Mouse (Mus musculus) forebrain, embryonic 10.5 days (tissue): ENCODE measurements at regions not wholly inside any gene's neighbourhood (a gene's known extent, or its start where the extent isn't known, plus 50 kb on each side); places are given as distances from the start of the nearest gene placed in this dataset.

Experiments used
- DNase-seq: peaks from one replicate; pipeline ENCODE4 v3.0.0-alpha.2; 2017; ENCODE audit warnings: low spot score; ENCODE audit errors: extremely low spot score
- H3K27ac ChIP-seq: fragments of 300-500 bp; sonication (generic); 2 replicates; pipeline ENCODE4 v1.5.1; 2016; ENCODE audit warnings: mild to moderate bottlenecking
- H3K27me3 ChIP-seq: fragments of 300-500 bp; sonication (generic); 2 replicates; pipeline ENCODE4 v1.6.1; 2016; ENCODE audit warnings: mild to moderate bottlenecking; ENCODE audit not compliant: poor library complexity, severe bottlenecking
- H3K36me3 ChIP-seq: fragments of 300-500 bp; sonication (generic); replicated peaks from 2 replicates; pipeline ENCODE4 v1.6.1; 2016; ENCODE audit warnings: mild to moderate bottlenecking, moderate library complexity
- H3K4me1 ChIP-seq: fragments of 300-500 bp; sonication (generic); 2 replicates; pipeline ENCODE4 v1.6.1; 2016
- H3K4me3 ChIP-seq: fragments of 300-500 bp; sonication (generic); 2 replicates; pipeline ENCODE4 v1.5.1; 2016; ENCODE audit warnings: mild to moderate bottlenecking, moderate library complexity
- H3K9me3 ChIP-seq: fragments of 300-500 bp; sonication (generic); 2 replicates; pipeline ENCODE4 v1.6.1; 2016; ENCODE audit warnings: mild to moderate bottlenecking, moderate library complexity
- WGBS: fragments of 180-500 bp; shearing (Covaris S2); methylation state at CpG from one replicate; pipeline ENCODE4 v1.1.7; 2016; 5-methylcytosine and 5-hydroxymethylcytosine counted together

DNA sequence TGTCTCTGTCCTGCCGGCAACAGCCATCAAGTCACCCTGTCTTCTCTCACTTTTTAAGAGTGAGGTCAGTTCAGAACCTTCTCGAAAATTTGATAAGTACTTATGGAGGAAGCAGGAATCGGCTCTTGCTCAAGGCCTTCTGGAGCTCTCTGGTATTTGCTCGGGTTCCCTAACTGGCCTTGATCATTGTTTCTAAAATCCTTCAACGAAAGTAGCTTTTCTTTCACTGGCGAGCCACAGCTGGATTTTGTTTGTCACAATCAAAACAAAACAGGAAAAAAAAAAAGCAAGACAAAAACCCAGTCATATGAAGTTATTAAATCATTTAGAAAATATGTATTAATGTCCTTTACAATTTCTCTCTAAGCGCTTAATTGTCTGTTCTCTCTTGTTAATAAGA lies 156.6 kb upstream of the Tex13c2 start:
- H3K4me1 ChIP-seq: no peaks in the 10 kb centered on the region
- H3K27me3 ChIP-seq: no peaks in the 10 kb centered on the region
- no peak overlapping the region for H3K4me3 ChIP-seq
- no peaks in the 10 kb centered on the region for H3K9me3 ChIP-seq
- 84% methylated on average over 7 of the region's 7 CpGs for WGBS
- no peaks in the 10 kb centered on the region for H3K36me3 ChIP-seq
- no peak overlapping the region for H3K27ac ChIP-seq
- DNase-seq: no peak

DNA sequence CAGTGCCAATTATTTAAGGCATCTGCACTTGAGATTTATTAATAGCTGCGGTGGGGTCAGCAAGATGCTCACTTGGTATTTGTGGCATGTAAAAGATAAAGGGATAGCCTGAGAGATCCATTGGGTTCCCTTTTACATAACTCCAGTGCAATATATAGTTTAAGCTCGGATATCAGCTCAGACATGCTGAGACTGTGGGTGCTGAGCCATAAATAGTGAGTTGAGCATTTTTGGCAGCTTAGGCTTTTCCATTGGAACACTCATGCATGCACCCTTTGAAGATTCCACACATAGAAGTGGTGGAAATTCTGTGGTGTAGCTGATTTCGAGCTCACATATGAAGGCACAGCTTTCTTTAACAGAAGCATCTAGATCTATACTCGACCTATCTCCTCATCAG lies 155.9 kb upstream of the Tex13c2 start:
- H3K4me3 ChIP-seq: no peak overlapping the region
- H3K4me1 ChIP-seq: no peaks in the 10 kb centered on the region
- H3K9me3 ChIP-seq: no peaks in the 10 kb centered on the region
- WGBS: 78% methylated on average over 4 of the region's 4 CpGs
- H3K27ac ChIP-seq: no peak overlapping the region
- no peaks in the 10 kb centered on the region for H3K36me3 ChIP-seq
- DNase-seq: no peak
- no peaks in the 10 kb centered on the region for H3K27me3 ChIP-seq

DNA sequence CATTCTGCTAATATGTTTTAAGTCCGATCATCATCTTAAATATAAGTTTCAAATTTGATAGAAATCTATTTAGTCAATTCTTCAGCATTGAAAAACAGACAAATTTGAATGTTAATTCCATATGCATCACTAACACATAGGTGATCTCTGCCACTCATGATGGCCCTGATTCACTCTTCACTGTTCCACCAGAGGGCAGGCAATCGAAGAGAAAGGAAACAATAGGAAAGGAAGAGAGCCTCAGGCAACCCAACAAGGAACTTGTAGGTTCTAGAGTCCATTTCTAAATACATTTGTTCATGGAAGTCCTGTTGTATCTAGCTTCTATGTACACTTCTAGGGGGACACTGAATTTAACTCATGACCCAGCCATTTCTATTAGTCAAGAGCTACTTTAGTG lies 154.7 kb upstream of the Tex13c2 start:
- no peak for DNase-seq
- H3K4me1 ChIP-seq: no peaks in the 10 kb centered on the region
- H3K9me3 ChIP-seq: no peaks in the 10 kb centered on the region
- 86% methylated on average over 2 of the region's 2 CpGs for WGBS
- H3K36me3 ChIP-seq: no peaks in the 10 kb centered on the region
- H3K4me3 ChIP-seq: no peak overlapping the region
- H3K27me3 ChIP-seq: no peaks in the 10 kb centered on the region
- no peak overlapping the region for H3K27ac ChIP-seq

DNA sequence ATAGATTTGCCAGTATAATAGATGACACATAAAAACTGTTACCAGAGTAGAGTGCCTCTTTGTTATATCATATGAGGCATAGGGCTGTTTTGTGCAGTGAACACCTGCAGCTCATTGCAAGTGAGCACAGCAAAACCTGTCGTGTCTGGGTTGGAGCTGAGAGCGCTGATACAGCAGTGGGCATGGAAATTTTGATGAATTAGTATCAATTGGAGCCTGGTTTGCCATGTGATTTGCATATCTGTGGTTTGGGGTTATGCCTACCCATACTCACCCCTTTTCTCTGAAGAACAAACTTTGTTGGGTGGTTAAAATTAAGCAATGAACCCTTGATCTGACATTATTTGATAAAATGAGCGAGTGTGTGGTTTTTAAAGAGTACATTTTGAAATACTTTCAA lies 152.7 kb upstream of the Tex13c2 start:
- DNase-seq: no peak
- 91% methylated on average over 3 of the region's 3 CpGs for WGBS
- Histone ChIP-seq H3K36me3 (no peaks in the 10 kb centered on the region), H3K27ac (no peak overlapping the region), H3K9me3 (no peaks in the 10 kb centered on the region), H3K27me3 (no peaks in the 10 kb centered on the region), H3K4me1 (peaks cover 4% of the 10 kb centered on the region), H3K4me3 (no peak overlapping the region)

DNA sequence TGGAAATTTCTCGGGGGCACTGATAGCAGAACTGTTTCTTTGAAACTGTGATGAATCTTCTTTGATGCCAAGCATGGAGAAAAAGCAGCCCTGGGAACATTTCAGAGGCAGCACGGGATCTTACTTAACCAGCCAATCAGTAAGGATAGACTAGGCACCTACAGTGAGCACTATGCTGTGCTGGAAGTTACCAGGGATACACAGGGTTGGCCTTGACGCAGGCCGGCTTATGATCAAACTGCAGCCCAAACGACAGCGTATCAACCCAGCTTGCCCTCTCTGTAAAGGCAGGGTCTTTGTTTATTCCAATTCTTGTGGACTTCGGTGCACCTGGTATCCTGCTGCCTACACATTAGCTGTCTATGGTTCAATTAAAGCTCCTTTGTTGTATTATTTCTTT lies 147.1 kb upstream of the Tex13c2 start:
- WGBS: 33% methylated on average over 7 of the region's 7 CpGs
- no peaks in the 10 kb centered on the region for H3K36me3 ChIP-seq
- peak overlapping the region; percentile 84 for H3K27ac ChIP-seq
- no peak for DNase-seq
- peaks cover 30% of the 10 kb centered on the region for H3K4me1 ChIP-seq
- no peaks in the 10 kb centered on the region for H3K9me3 ChIP-seq
- H3K27me3 ChIP-seq: no peaks in the 10 kb centered on the region
- no peak overlapping the region for H3K4me3 ChIP-seq

DNA sequence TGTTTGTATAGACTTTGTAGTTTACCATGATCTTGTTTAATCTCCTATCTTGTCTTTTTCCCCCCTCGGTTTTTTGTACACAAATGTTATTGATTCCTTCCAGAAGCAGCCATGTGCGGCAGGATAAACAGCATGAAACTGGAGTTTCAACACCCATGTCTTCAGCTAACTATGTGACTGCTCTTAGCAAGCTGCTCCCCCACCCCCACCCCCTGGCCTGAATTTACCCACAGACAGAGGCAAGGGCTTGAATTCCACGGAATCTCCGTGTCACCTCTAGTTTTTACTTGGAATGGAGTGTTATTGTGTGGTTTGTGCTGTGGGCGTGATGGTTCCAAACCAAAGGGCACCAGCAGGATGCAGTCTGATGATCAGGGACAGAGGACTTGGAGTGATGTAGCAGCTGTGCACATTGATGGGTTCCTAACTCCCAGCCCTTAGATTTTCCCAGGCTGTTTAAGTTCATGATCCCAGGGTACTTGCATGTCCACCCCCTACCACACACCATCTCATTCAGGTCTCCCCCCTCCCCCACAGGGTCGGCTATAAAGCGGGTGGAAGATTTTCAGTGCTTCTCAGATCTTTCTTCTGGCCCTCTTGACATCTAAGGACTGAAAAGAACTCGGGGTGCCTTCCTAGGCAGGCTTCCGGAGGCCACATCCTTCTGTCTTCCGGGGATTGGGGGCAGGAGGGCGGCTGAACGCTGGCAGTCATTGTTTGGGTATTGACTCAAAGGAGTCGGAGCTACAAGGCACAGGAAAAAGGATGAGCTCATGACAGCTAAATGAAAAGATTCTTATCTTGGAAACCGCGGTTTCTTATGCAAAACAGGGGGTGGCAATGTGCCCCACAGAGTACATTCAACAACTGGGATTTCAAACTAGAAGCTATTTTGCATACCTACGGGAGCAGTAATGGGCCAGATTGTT lies 146.3 kb upstream of the Tex13c2 start:
- no peaks in the 10 kb centered on the region for H3K27me3 ChIP-seq
- peaks cover 30% of the 10 kb centered on the region for H3K4me1 ChIP-seq
- peak overlapping the region; percentile 14; the same call in 1 of the 2 replicates for H3K4me3 ChIP-seq
- no peaks in the 10 kb centered on the region for H3K9me3 ChIP-seq
- peak; percentile 49 for DNase-seq
- WGBS: 14% methylated on average over 16 of the region's 16 CpGs
- H3K27ac ChIP-seq: peak overlapping the region; percentile 84
- no peaks in the 10 kb centered on the region for H3K36me3 ChIP-seq

DNA sequence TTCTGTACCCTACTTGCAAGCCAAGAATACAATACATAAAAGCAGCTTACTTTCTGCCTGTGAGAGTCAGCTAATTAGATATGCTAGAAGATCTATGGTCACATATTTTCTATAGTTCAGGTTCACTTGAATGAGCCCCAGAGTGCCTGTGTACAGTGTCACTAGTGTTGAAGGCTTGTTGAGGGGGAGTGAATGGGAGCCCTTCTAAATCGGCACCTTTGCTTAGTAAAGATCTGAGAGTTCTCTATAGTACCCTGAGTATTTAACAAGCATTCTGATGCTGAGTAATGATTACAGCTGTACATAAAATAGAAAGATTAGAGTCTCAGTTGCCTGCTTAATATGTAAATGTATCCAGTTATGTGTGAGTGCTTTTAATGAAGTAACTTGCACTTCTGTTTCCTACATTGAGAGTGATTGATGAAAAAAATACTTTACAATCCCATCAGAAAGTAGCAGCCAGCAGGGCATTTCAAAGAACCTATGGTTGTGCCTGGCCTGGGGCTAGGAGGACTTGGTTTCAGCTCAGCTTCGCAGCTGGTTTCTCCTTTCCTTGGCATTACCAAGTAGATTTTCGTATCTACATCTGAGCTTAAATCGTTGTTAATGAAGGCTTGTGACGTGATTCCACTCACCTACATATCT lies 136.8 kb upstream of the Tex13c2 start:
- no peaks in the 10 kb centered on the region for H3K27me3 ChIP-seq
- no peaks in the 10 kb centered on the region for H3K36me3 ChIP-seq
- no peak overlapping the region for H3K4me3 ChIP-seq
- H3K27ac ChIP-seq: peak overlapping the region; percentile 44; the same call in 1 of the 2 replicates
- no peak for DNase-seq
- WGBS: 73% methylated on average over 5 of the region's 5 CpGs
- H3K9me3 ChIP-seq: no peaks in the 10 kb centered on the region
- peaks cover 21% of the 10 kb centered on the region; the same call in 1 of the 2 replicates for H3K4me1 ChIP-seq

DNA sequence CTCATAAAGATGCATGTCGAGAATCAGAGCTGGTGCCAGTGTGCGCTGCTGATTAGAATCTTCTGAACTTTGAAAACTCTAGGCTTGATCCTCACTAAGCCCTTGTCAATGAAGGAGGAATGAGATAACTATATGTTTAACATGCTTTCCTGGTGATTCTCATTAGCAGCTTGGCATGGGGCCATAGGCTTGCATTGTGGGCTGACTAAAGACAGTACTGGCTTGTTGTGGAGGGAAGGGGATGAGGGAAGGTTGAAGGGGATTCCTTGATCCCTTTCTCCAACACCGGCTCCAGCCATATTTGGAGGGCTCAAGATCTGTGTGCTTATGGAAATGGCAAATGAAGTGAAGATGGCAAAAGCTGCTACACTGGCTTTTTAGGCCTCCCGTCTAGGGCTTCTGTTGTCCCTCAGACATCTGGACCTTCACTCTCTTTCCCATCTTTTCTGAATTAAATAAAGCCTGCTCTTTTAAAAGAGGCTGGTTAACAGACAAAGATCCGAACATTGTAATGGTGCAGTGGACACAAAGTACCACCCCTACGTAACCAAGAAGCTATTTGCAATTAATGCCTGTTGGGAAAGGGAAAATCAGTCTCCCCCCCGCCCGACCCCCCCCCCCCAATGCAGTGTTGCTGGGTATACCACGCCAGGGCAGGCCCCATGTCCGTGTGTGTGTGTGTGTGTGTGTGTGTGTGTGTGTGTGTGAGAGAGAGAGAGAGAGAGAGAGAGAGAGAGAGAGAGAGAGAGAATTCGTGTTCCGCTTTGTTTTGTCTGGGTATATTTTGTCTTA lies 129.9 kb upstream of the Tex13c2 start:
- H3K4me3 ChIP-seq: peak overlapping the region; percentile 35
- peak overlapping the region; percentile 84 for H3K27ac ChIP-seq

DNA sequence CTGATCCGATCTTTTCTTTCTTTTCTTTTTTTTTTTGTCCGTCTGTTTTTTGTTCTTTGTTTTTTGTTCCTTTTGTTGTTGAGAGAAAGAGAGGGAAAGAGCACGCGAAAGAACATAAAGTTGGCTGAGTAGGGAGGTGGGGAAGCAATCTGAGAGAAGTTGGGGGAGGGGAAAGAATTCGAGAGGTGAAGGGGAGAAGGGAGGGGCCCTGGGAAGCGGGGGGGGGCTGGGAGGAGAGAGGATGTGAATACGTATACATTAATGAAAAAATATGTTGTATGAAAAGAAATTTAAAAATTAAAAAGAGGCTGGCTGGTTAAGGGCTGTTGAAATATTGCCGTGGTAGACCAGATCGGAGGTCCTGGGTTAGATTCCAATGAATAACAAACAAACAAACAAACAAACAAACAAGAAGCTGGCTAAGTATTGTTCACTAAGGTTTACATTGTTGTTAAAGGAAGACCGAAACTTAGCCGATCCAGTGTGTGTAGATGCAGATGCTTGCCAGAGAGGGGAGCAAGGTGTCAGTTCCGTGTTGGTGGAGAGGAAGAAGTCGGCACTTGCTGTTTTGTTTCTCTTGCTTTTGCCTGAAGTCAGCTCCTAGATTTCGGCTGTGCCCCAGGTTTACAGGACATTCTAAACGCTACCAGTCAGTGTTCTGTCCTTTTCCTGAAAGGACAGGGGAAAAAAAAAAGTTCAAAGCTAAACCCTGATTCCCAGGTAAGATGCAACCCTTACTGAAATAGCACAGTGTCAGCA lies 129.1 kb upstream of the Tex13c2 start:
- Histone ChIP-seq H3K36me3 (no peaks in the 10 kb centered on the region), H3K27ac (peak overlapping the region; percentile 84), H3K9me3 (no peaks in the 10 kb centered on the region), H3K4me1 (peaks cover 49% of the 10 kb centered on the region), H3K27me3 (no peaks in the 10 kb centered on the region), H3K4me3 (peak overlapping the region; percentile 35)
- DNase-seq: peak; percentile 25
- WGBS: 13% methylated on average over 13 of the region's 15 CpGs

More for the DNA sequence above, 129.9 kb upstream of the Tex13c2 start:
- H3K4me1 ChIP-seq: peaks cover 49% of the 10 kb centered on the region
- no peaks in the 10 kb centered on the region for H3K27me3 ChIP-seq
- DNase-seq: peak; percentile 39
- H3K36me3 ChIP-seq: no peaks in the 10 kb centered on the region
- no peaks in the 10 kb centered on the region for H3K9me3 ChIP-seq
- 17% methylated on average over 10 of the region's 12 CpGs for WGBS

DNA sequence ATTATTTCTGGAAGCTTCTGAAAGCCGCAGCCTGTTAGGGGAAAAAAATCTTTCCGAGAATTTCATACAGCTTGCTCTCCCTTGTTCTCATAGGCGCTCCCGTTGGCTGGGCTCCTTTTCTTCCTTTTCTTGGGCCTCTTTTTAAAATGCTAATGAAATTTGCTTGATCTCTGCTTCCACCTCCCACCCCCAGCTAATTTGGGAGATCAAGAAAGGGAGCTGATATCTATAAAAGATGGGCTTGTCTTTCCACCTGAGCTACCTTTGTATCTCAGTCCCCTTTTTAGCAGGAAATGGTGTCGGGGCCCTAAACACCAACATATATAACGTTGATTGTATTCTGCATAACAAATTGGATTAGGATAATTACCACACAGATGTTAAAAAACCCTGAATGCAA lies 128.5 kb upstream of the Tex13c2 start:
- Histone ChIP-seq H3K27me3 (no peaks in the 10 kb centered on the region), H3K9me3 (no peaks in the 10 kb centered on the region), H3K36me3 (no peaks in the 10 kb centered on the region), H3K4me3 (peak overlapping the region; percentile 35), H3K4me1 (peaks cover 49% of the 10 kb centered on the region), H3K27ac (peak overlapping the region; percentile 84)
- WGBS: 19% methylated on average over 6 of the region's 6 CpGs
- peak; percentile 18 for DNase-seq

DNA sequence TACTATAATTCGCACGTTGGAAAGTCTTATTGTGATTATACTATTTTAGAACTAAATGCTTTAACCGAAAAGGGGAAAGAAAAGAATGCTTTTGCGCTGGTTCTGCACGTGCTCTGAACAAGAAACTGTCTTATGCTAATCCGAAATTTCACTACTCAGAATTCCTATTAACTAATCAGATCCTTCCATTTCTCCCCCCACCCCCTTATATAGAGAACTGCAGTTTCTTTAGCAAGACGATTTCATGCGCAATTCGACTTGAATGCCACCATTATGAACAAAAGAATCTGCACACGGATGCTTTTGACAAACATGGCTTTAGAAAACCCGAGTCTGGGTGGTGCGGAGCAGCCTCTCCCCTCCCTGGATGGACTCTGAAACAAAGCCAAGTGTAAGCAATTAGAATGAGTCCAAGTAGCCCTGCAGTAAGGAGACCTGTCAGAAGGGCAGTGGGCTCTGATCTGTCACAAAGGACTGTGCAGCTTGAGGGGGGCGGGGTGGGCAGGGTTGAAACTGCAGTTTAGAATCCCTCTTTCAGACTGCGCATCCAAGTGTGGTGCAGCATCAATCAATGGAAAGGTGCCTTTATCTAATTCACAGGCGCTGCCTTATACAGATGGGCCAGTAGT lies 128.0 kb upstream of the Tex13c2 start:
- 14% methylated on average over 15 of the region's 15 CpGs for WGBS
- H3K27ac ChIP-seq: peak overlapping the region; percentile 84

DNA sequence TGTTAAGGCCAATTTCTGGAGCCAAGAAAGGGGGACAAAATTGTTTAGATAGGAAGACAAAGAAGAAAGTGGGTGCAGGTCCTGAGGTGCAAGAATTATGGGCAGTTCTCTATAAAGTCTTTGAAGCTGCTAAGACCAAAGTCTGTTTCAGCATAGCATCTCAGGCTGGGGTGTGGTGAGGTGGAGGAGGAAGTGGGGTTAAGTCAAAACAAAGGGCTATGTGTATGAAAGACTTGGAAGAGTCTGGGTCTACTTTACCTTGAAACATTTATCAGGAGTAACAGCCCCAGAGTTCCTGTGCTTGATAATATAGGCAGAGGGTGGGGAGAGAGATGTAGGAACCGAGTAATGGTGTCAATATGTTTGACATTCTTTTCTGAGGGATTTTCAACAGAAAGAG lies 125.4 kb upstream of the Tex13c2 start:
- WGBS: 81% methylated on average over 1 of the region's 1 CpGs
- H3K9me3 ChIP-seq: no peaks in the 10 kb centered on the region
- H3K36me3 ChIP-seq: no peaks in the 10 kb centered on the region
- H3K27me3 ChIP-seq: no peaks in the 10 kb centered on the region
- no peak for DNase-seq
- no peak overlapping the region for H3K4me3 ChIP-seq
- no peak overlapping the region for H3K27ac ChIP-seq
- peaks cover 33% of the 10 kb centered on the region for H3K4me1 ChIP-seq

More for the DNA sequence above, 128.0 kb upstream of the Tex13c2 start:
- Histone ChIP-seq H3K9me3 (no peaks in the 10 kb centered on the region), H3K36me3 (no peaks in the 10 kb centered on the region), H3K4me3 (peak overlapping the region; percentile 35; the same call in 1 of the 2 replicates), H3K4me1 (peaks cover 49% of the 10 kb centered on the region), H3K27me3 (no peaks in the 10 kb centered on the region)
- peak; percentile 51 for DNase-seq
